Mouse (Mus musculus) macrophage (primary cell): ENCODE results near the gene Usp32. TPM values are rescaled to one million over a fixed set of nuclear protein-coding genes. Genes with fewer than 3 reads are reported as not detected.
"Not testable (repeated sequence)": the region's sequence is repeated elsewhere in the genome, so short reads cannot be mapped to it uniquely, and the experiment has no call there.

Experiments
- H3K27ac ChIP-seq: fragments of 350-480 bp; formaldehyde crosslinking; 2 replicates; pipeline ENCODE4 v1.9.0; 2021
- H3K36me3 ChIP-seq: fragments of 350-480 bp; formaldehyde crosslinking; 2 replicates; pipeline ENCODE4 v1.9.0; 2021; ENCODE audit errors: inconsistent target
- H3K4me3 ChIP-seq: fragments of 350-480 bp; formaldehyde crosslinking; 2 replicates; pipeline ENCODE4 v1.9.0; 2021; ENCODE audit errors: inconsistent target
- H3K79me2 ChIP-seq: fragments of 350-480 bp; formaldehyde crosslinking; 2 replicates; pipeline ENCODE4 v1.9.0; 2021; ENCODE audit errors: inconsistent target
- WGBS: methylation state at CpG from one replicate; pipeline ENCODE4 v1.1.7; 2026; ENCODE audit warnings: inconsistent platforms; ENCODE audit not compliant: missing documents; 5-methylcytosine and 5-hydroxymethylcytosine counted together
- polyA plus RNA-seq: library from polyadenylated mRNA; stranded (reverse); fragments of 250-400 nt; gene quantifications from 3 replicates; pipeline ENCODE4 v1.2.4, GENCODE M21; 2018; ENCODE audit warnings: inconsistent platforms
- total RNA-seq, 78 experiments: library from RNA; depleted of rRNA; stranded (reverse); fragments of 250-400 nt; gene quantifications; 1 replicate in 9 of 78; 2 replicates in 24 of 78; 3 replicates in 43 of 78; 4 replicates in 2 of 78; pipeline ENCODE4 v1.2.4; 2018; ENCODE audit warnings: inconsistent platforms in 56 of 78

Gene Usp32
- total RNA-seq (2018; cell fraction: chromatin; rRNA removed) = 100 to 1,000 TPM in 1 of 26 experiments, 10 to 100 TPM in 25; 38.7 to 113 (median 61.9) TPM
- 10 to 100 TPM; 20.1 to 29.6 (median 25.5) TPM for total RNA-seq (2018; cell fraction: cytosol; rRNA removed)
- total RNA-seq (2018; cell fraction: nucleus; rRNA removed) = 10 to 100 TPM; 33.3 to 72.9 (median 45.0) TPM
- polyA plus RNA-seq = 10.5 to 20.3 TPM (median 17.3 TPM) in 3 replicates

GRCm38 (mm10) chr11:85139581-85140540, at the start of gene Usp32:
Gene Usp32, minus strand, starts transcription at chr11:85140161.
- WGBS = under 1% methylated on average over 50 of the region's 94 CpGs
- Histone ChIP-seq H3K79me2 (peaks cover 46% of the 10 kb centered on the region), H3K4me3 (peak within 1 kb of the TSS; percentile 93), H3K27ac (peak within 1 kb of the TSS; percentile 86), H3K36me3 (no peaks in the 10 kb centered on the region)

- H3K27ac ChIP-seq = no peak overlapping the region
- peaks cover 40% of the 10 kb centered on the region for H3K36me3 ChIP-seq
- H3K4me3 ChIP-seq = no peak overlapping the region
- H3K79me2 ChIP-seq = no peaks in the 10 kb centered on the region
- 98% methylated on average over 4 of the region's 4 CpGs for WGBS
Measured at GRCm38 (mm10) chr11:85189110-85189509, 49.1 kb upstream of the Usp32 start.

GRCm38 (mm10) chr11:85184839-85185238, 44.9 kb upstream of the Usp32 start:
- H3K79me2 ChIP-seq = no peaks in the 10 kb centered on the region
- no peak overlapping the region for H3K4me3 ChIP-seq
- 94% methylated on average over 6 of the region's 6 CpGs for WGBS
- H3K27ac ChIP-seq = no peak overlapping the region
- no peaks in the 10 kb centered on the region for H3K36me3 ChIP-seq

- H3K4me3 ChIP-seq = no peak overlapping the region
- H3K79me2 ChIP-seq = no peaks in the 10 kb centered on the region
- WGBS = 91% methylated on average over 5 of the region's 5 CpGs
- no peaks in the 10 kb centered on the region for H3K36me3 ChIP-seq
- no peak overlapping the region for H3K27ac ChIP-seq
Measured at GRCm38 (mm10) chr11:85184082-85184481, 44.1 kb upstream of the Usp32 start.

GRCm38 (mm10) chr11:85183284-85183779, 43.4 kb upstream of the Usp32 start:
- 29% methylated on average over 13 of the region's 13 CpGs for WGBS
- H3K27ac ChIP-seq = no peak overlapping the region
- no peaks in the 10 kb centered on the region for H3K36me3 ChIP-seq
- no peaks in the 10 kb centered on the region for H3K79me2 ChIP-seq
- H3K4me3 ChIP-seq = peak overlapping the region; percentile 9; the same call in 1 of the 2 replicates

- H3K79me2 ChIP-seq = no peaks in the 10 kb centered on the region
- H3K4me3 ChIP-seq = peak overlapping the region; percentile 9; the same call in 1 of the 2 replicates
- H3K36me3 ChIP-seq = no peaks in the 10 kb centered on the region
- 9% methylated on average over 19 of the region's 20 CpGs for WGBS
- no peak overlapping the region for H3K27ac ChIP-seq
Measured at GRCm38 (mm10) chr11:85182617-85183283, 42.8 kb upstream of the Usp32 start.

- Histone ChIP-seq H3K27ac (no peak overlapping the region), H3K36me3 (no peaks in the 10 kb centered on the region), H3K4me3 (no peak overlapping the region), H3K79me2 (no peaks in the 10 kb centered on the region)
- 98% methylated on average over 4 of the region's 4 CpGs for WGBS
Measured at GRCm38 (mm10) chr11:85178413-85178812, 38.5 kb upstream of the Usp32 start.

- WGBS = 80% methylated on average over 6 of the region's 6 CpGs
- Histone ChIP-seq H3K27ac (no peak overlapping the region), H3K4me3 (no peak overlapping the region), H3K36me3 (no peaks in the 10 kb centered on the region), H3K79me2 (no peaks in the 10 kb centered on the region)
Measured at GRCm38 (mm10) chr11:85177761-85178160, 37.8 kb upstream of the Usp32 start.

- WGBS = 48% methylated on average over 3 of the region's 3 CpGs
- H3K36me3 ChIP-seq = no peaks in the 10 kb centered on the region
- H3K79me2 ChIP-seq = no peaks in the 10 kb centered on the region
- H3K4me3 ChIP-seq = no peak overlapping the region
- no peak overlapping the region for H3K27ac ChIP-seq
Measured at GRCm38 (mm10) chr11:85175941-85176340, 36.0 kb upstream of the Usp32 start.

GRCm38 (mm10) chr11:85170833-85171232, 30.9 kb upstream of the Usp32 start:
- no peaks in the 10 kb centered on the region for H3K36me3 ChIP-seq
- 55% methylated on average over 2 of the region's 2 CpGs for WGBS
- H3K79me2 ChIP-seq = no peaks in the 10 kb centered on the region
- no peak overlapping the region for H3K27ac ChIP-seq
- H3K4me3 ChIP-seq = no peak overlapping the region

- Histone ChIP-seq H3K79me2 (no peaks in the 10 kb centered on the region), H3K4me3 (no peak within 1 kb of the TSS), H3K36me3 (no peaks in the 10 kb centered on the region), H3K27ac (no peak within 1 kb of the TSS)
- 4% methylated on average over 17 of the region's 21 CpGs for WGBS
Measured at GRCm38 (mm10) chr11:85170058-85170740, 30.2 kb upstream of the Usp32 start, which contains the start of gene 1700125H20Rik. Gene 1700125H20Rik, plus strand, starts transcription at chr11:85170404.

- WGBS = 100% methylated on average over 1 of the region's 1 CpGs
- Histone ChIP-seq H3K4me3 (no peak overlapping the region), H3K27ac (no peak overlapping the region), H3K79me2 (no peaks in the 10 kb centered on the region), H3K36me3 (no peaks in the 10 kb centered on the region)
Measured at GRCm38 (mm10) chr11:85167503-85167902, 27.5 kb upstream of the Usp32 start.

GRCm38 (mm10) chr11:85164371-85164770, 24.4 kb upstream of the Usp32 start:
- Histone ChIP-seq H3K36me3 (no peaks in the 10 kb centered on the region), H3K27ac (no peak overlapping the region), H3K4me3 (no peak overlapping the region), H3K79me2 (no peaks in the 10 kb centered on the region)

GRCm38 (mm10) chr11:85163014-85163413, 23.1 kb upstream of the Usp32 start:
- not testable (repeated sequence) for H3K79me2 ChIP-seq, H3K27ac ChIP-seq, H3K4me3 ChIP-seq, H3K36me3 ChIP-seq
- WGBS = 88% methylated on average over 1 of the region's 1 CpGs
